Mouse (Mus musculus): ENCODE data around the gene Coro1b.

GRCm38 (mm10) chr19:4164721-4165120 is 16.3 kb downstream of the Coro1b start:
- TF ChIP-seq POLR2A (IDR thresholded peaks at IDR 0.05; ENCODE audit: borderline replicate concordance, control insufficient read depth, low read depth, low read length) (no peak), CTCF (IDR thresholded peaks at IDR 0.05; ENCODE audit: control insufficient read depth, insufficient read depth, low read length) (no peak)

All from bone marrow, adult 2 months (tissue).